Comparison of ENCODE assay signal across 28 mouse cellular contexts in genomic region chr4:77640022-77640421, GRCm38 (mm10).
A peak's percentile ranks its signal among the peaks of the same experiment; 100 is the strongest.
DNase-seq lines count a peak whose midpoint lies in the region; ATAC-seq lines count a peak whose summit lies in the region.
"Had no signal": no experiment of that assay in that cellular context is flagged by ENCODE, and none has a peak within 500 bp of the region (broad histone marks: within the 10 kb centered on the region; RNA-seq: fewer than 3 reads in every experiment).

No protein-coding gene starts in this region.

- 0 out of 2 replicates have a peak, but pooled peaks have one; percentile 34 for ATAC-seq in hindbrain, embryonic 14.5 days (ENCODE audit: low FRiP score)
- ATAC-seq in hindbrain, embryonic 13.5 days (ENCODE audit: low FRiP score) = no peak
- ATAC-seq: forebrain, embryonic 13.5 days; intestine, embryonic 15.5 days; liver, embryonic 12.5 days; liver, postnatal 0 days; midbrain, embryonic 15.5 days; Patski had no signal

- H3K4me2 ChIP-seq in hindbrain, embryonic 14.5 days (replicated peaks) = no peak overlapping the region
- no peak overlapping the region for H3K4me2 ChIP-seq in hindbrain, embryonic 13.5 days
- H3K4me2 ChIP-seq: forebrain, embryonic 13.5 days; heart, embryonic 15.5 days; hindbrain, embryonic 15.5 days; intestine, embryonic 15.5 days; liver, embryonic 12.5 days; midbrain, embryonic 15.5 days; neural tube, embryonic 12.5 days had no signal

- 50% methylated on average over 7 of the region's 7 CpGs for WGBS in hindbrain, embryonic 14.5 days
- WGBS in hindbrain, embryonic 13.5 days = 51% methylated on average over 7 of the region's 7 CpGs

- intact Hi-C loops in left cerebral cortex, postnatal 4 days (cut with DNase I) = no loop called here

- H3K27ac ChIP-seq in hindbrain, embryonic 14.5 days = no peak overlapping the region
- H3K27ac ChIP-seq in hindbrain, embryonic 13.5 days = no peak overlapping the region
- H3K27ac ChIP-seq: forebrain, embryonic 13.5 days; heart, embryonic 10.5 days; heart, embryonic 15.5 days; hindbrain, embryonic 15.5 days; intestine, embryonic 15.5 days; kidney, postnatal 0 days; liver, embryonic 12.5 days; midbrain, embryonic 15.5 days; neural tube, embryonic 12.5 days had no signal

- H3K27me3 ChIP-seq in hindbrain, embryonic 14.5 days (ENCODE audit: control insufficient read depth, insufficient read depth, low read length) = no peaks in the 10 kb centered on the region
- no peaks in the 10 kb centered on the region for H3K27me3 ChIP-seq in hindbrain, embryonic 13.5 days
- H3K27me3 ChIP-seq: forebrain, embryonic 13.5 days; heart, embryonic 15.5 days; hindbrain, embryonic 15.5 days; intestine, embryonic 15.5 days; liver, embryonic 12.5 days; midbrain, embryonic 15.5 days; neural tube, embryonic 12.5 days; Patski had no signal

- H3K9ac ChIP-seq in hindbrain, embryonic 14.5 days = no peak overlapping the region
- no peak overlapping the region for H3K9ac ChIP-seq in hindbrain, embryonic 13.5 days
- H3K9ac ChIP-seq: forebrain, embryonic 13.5 days; heart, embryonic 15.5 days; hindbrain, embryonic 15.5 days; intestine, embryonic 15.5 days; liver, embryonic 12.5 days; liver, postnatal 0 days; midbrain, embryonic 15.5 days; neural tube, embryonic 12.5 days had no signal

- peak; percentile 28 for DNase-seq in hindbrain, embryonic 14.5 days (ENCODE audit: low spot score)
- DNase-seq in left cerebral cortex, adult 18-20 months (ENCODE audit: low spot score in 2 of 2) = peak; percentile 34 to 45
- no peak for DNase-seq in left cerebral cortex, postnatal 4 days
- peak; percentile 4 for DNase-seq in retina, postnatal 1 day
- no peak for DNase-seq in retina, embryonic 14.5 days (ENCODE audit: low spot score)
- peak; percentile 2 for DNase-seq in mesoderm, embryonic 11.5 days (ENCODE audit: low read depth, low spot score)
- DNase-seq: adrenal gland, postnatal 10 days; cerebellum, adult 11 months; cerebellum, adult 9-10 months; cerebellum, postnatal 36 days; gastrocnemius, postnatal 25 days; heart, adult 11 months; kidney, adult 8-10 months; liver, postnatal 0 days; lung, postnatal 36 days; thymus, postnatal 4 days had no signal

- no peaks in the 10 kb centered on the region for H3K9me3 ChIP-seq in hindbrain, embryonic 14.5 days (ENCODE audit: control insufficient read depth, low read length)
- no peaks in the 10 kb centered on the region for H3K9me3 ChIP-seq in hindbrain, embryonic 13.5 days
- H3K9me3 ChIP-seq: forebrain, embryonic 13.5 days; G1E; heart, embryonic 10.5 days; heart, embryonic 15.5 days; hindbrain, embryonic 15.5 days; intestine, embryonic 15.5 days; liver, embryonic 12.5 days; midbrain, embryonic 15.5 days; neural tube, embryonic 12.5 days had no signal

- H3K36me3 ChIP-seq in hindbrain, embryonic 14.5 days (replicated peaks; ENCODE audit: control insufficient read depth, insufficient read depth) = no peaks in the 10 kb centered on the region
- H3K36me3 ChIP-seq in hindbrain, embryonic 13.5 days = no peaks in the 10 kb centered on the region
- H3K36me3 ChIP-seq: G1E; heart, embryonic 10.5 days; heart, embryonic 15.5 days; hindbrain, embryonic 15.5 days; intestine, embryonic 15.5 days; liver, embryonic 12.5 days; midbrain, embryonic 15.5 days; neural tube, embryonic 12.5 days had no signal

- no peaks in the 10 kb centered on the region; the same call in 1 of the 2 replicates for H3K4me1 ChIP-seq in hindbrain, embryonic 14.5 days (replicated peaks; ENCODE audit: control insufficient read depth, insufficient read depth, low read length)
- H3K4me1 ChIP-seq in hindbrain, embryonic 13.5 days (replicated peaks) = peaks cover 4% of the 10 kb centered on the region
- H3K4me1 ChIP-seq: forebrain, embryonic 13.5 days; heart, embryonic 10.5 days; heart, embryonic 15.5 days; hindbrain, embryonic 15.5 days; intestine, embryonic 15.5 days; liver, embryonic 12.5 days; midbrain, embryonic 15.5 days; neural tube, embryonic 12.5 days had no signal

- H3K4me3 ChIP-seq in hindbrain, embryonic 14.5 days (replicated peaks; ENCODE audit: low read length) = no peak overlapping the region
- no peak overlapping the region for H3K4me3 ChIP-seq in hindbrain, embryonic 13.5 days
- H3K4me3 ChIP-seq: forebrain, embryonic 13.5 days; heart, embryonic 10.5 days; heart, embryonic 15.5 days; hindbrain, embryonic 15.5 days; intestine, embryonic 15.5 days; liver, embryonic 12.5 days; midbrain, embryonic 15.5 days; neural tube, embryonic 12.5 days had no signal

Comparison
In these comparisons a context has a peak if more than half of its experiments do, and no peak if none do; other contexts are left out.
1. DNase-seq: peak in hindbrain, embryonic 14.5 days (single experiment), left cerebral cortex, adult 18-20 months (2 of 2), retina, postnatal 1 day (single experiment) and mesoderm, embryonic 11.5 days (single experiment); none in left cerebral cortex, postnatal 4 days (single experiment) and retina, embryonic 14.5 days (single experiment).